Mouse (Mus musculus) liver, embryonic 15.5 days (tissue): ENCODE measurements around the gene Sin3b. TPM values are rescaled to one million over a fixed set of nuclear protein-coding genes. Genes with fewer than 3 reads are reported as not detected.

Experiments used
- ATAC-seq: fragments of 200-750 bp; cut with Nextera tagmentation; 2 replicates; pipeline ENCODE4 v1.8.0; 2017; ENCODE audit warnings: moderate number of reproducible peaks, mild to moderate bottlenecking, moderate library complexity; ENCODE audit not compliant: insufficient read depth
- H3K27ac ChIP-seq: fragments of 300-500 bp; sonication (generic); replicated peaks from 2 replicates; pipeline ENCODE4 v1.5.1; 2015; ENCODE audit warnings: mild to moderate bottlenecking, inconsistent platforms
- H3K27me3 ChIP-seq: fragments of 300-500 bp; sonication (generic); 2 replicates; pipeline ENCODE4 v1.6.1; 2015; ENCODE audit warnings: mild to moderate bottlenecking, inconsistent platforms
- H3K36me3 ChIP-seq: fragments of 300-500 bp; sonication (generic); replicated peaks from 2 replicates; pipeline ENCODE4 v1.6.1; 2015; ENCODE audit warnings: moderate library complexity, mild to moderate bottlenecking, inconsistent platforms
- H3K4me1 ChIP-seq: fragments of 300-500 bp; sonication (generic); replicated peaks from 2 replicates; pipeline ENCODE4 v1.6.1; 2015; ENCODE audit warnings: inconsistent platforms
- H3K4me2 ChIP-seq: fragments of 300-500 bp; sonication (generic); 2 replicates; pipeline ENCODE4 v1.6.1; 2015; ENCODE audit warnings: moderate library complexity, mild to moderate bottlenecking, inconsistent platforms
- H3K4me3 ChIP-seq: fragments of 300-500 bp; sonication (generic); replicated peaks from 2 replicates; pipeline ENCODE4 v1.5.1; 2015; ENCODE audit warnings: mild to moderate bottlenecking, inconsistent platforms
- H3K9ac ChIP-seq: fragments of 300-500 bp; sonication (generic); 2 replicates; pipeline ENCODE4 v1.6.1; 2015; ENCODE audit warnings: moderate library complexity, mild to moderate bottlenecking, inconsistent platforms
- H3K9me3 ChIP-seq: fragments of 300-500 bp; sonication (generic); replicated peaks from 2 replicates; pipeline ENCODE4 v1.6.1; 2016; ENCODE audit warnings: inconsistent platforms
- whole genome bisulfite sequencing: fragments of 180-500 bp; shearing (Covaris S2); methylation state at CpG from one replicate; pipeline ENCODE4 v1.1.7; 2015; ENCODE audit warnings: mixed read lengths; ENCODE audit not compliant: insufficient replicate concordance; 5-methylcytosine and 5-hydroxymethylcytosine counted together
- polyA plus RNA-seq: library from polyadenylated mRNA; unstranded; fragments of >200 nt; fragmentation: Nextera tagmentation; extraction: Ambion mirVana; gene quantifications from 2 replicates; pipeline ENCODE4 v1.2.1, GENCODE M21; 2015

Gene Sin3b
- polyA plus RNA-seq, 1 experiment from 2014 or later = 63.7 TPM

DNA sequence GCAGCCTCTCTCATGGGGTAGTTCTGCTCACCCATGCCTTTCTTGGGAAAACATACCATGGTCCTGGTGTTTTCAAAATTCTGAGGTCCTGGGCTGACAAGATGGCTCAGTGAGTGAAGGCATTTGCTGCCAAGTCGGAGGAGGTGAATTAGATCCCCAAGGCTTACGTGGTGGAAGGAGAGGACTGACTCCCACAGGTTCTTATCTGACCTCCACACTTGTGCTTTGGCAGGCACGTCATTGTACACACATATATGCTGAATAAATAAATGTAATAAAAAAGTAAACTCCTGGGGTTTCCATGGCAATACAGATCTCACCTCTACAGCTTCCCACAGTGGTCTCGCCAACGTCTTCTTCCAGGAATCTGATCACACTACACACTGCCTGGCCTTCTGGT lies 6.5 kb upstream of the Sin3b start:
- no peak for ATAC-seq
- Histone ChIP-seq H3K27me3 (no peaks in the 10 kb centered on the region), H3K9ac (no peak overlapping the region), H3K27ac (no peak overlapping the region), H3K4me3 (no peak overlapping the region), H3K4me1 (no peaks in the 10 kb centered on the region; the same call in 1 of the 2 replicates), H3K9me3 (no peaks in the 10 kb centered on the region), H3K36me3 (no peaks in the 10 kb centered on the region), H3K4me2 (no peak overlapping the region)
- 32% methylated on average over 5 of the region's 5 CpGs for WGBS

DNA sequence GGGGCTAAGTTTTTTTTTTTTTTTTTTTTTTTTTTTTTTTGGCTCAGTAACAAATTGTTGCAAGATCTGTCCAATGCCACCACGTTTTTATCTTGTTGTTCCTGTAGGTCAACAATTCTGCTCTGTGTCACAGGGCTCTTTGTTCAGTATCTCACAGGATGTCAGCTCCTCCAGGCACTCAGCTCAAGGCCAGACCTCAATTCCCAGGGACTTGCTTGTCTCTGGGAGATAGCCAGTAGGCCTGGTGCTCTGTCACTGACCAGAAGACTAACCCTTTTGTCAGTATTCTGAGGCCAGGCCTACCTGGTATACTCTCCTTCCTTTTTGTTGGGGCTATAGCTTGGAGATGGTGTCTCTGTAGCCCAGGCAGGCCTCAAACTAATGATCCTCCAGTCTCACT lies 2.5 kb upstream of the Sin3b start:
- WGBS = 13% methylated on average over 1 of the region's 1 CpGs
- peaks cover 7% of the 10 kb centered on the region for H3K36me3 ChIP-seq
- no peaks in the 10 kb centered on the region for H3K9me3 ChIP-seq
- H3K4me2 ChIP-seq = no peak overlapping the region
- H3K4me1 ChIP-seq = peaks cover 19% of the 10 kb centered on the region
- no peaks in the 10 kb centered on the region for H3K27me3 ChIP-seq
- no peak overlapping the region for H3K27ac ChIP-seq
- ATAC-seq = no peak
- H3K9ac ChIP-seq = no peak overlapping the region
- no peak overlapping the region for H3K4me3 ChIP-seq

DNA sequence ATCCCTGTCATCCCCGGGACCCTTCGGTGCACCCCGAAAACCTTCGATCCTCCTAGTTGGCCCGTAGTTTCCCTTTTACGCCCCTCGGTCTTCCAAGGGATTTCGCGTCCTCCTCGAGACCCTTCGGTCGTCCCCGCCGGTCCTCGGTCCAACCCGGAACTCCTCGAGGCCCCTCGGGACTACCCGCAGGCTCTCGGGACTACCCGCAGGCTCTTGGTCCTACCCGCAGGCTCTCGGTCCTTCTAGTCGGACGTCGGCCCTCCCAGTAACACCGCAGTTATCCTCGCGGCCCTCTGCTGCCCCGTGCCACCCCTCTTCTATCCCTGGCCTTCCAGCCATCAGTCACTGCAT lies 541 bp downstream of the Sin3b start:
- H3K27ac ChIP-seq = no peak overlapping the region
- peaks cover 20% of the 10 kb centered on the region for H3K4me1 ChIP-seq
- under 1% methylated on average over 30 of the region's 30 CpGs for WGBS
- H3K27me3 ChIP-seq = no peaks in the 10 kb centered on the region
- H3K4me3 ChIP-seq = peak overlapping the region; percentile 89
- H3K9ac ChIP-seq = peak overlapping the region; percentile 88
- peak; percentile 43 for ATAC-seq
- peaks cover 38% of the 10 kb centered on the region for H3K36me3 ChIP-seq
- H3K9me3 ChIP-seq = no peaks in the 10 kb centered on the region
- H3K4me2 ChIP-seq = peak overlapping the region; percentile 84

DNA sequence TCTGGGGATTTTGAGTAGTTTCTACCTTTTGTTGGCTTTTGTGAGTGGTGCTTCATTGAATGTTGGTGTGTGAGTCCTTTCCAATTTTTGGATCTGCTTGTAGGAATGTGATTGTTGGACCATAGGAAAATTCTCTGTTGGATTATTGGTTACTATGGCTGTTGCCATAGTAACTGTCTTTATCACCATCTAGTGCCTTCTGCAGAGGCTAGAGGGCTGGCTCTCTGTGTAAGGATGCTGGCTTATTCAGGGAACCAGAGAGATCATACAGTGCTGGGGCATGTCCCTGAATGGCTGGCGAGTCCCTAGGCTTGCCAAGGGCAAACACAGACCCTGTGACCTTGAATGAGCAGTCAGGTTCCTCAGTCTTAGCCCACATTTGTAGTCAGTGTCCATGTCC lies 5.6 kb downstream of the Sin3b start:
- H3K4me2 ChIP-seq = no peak overlapping the region
- no peak overlapping the region for H3K9ac ChIP-seq
- ATAC-seq = no peak
- H3K9me3 ChIP-seq = no peaks in the 10 kb centered on the region
- no peaks in the 10 kb centered on the region for H3K27me3 ChIP-seq
- H3K27ac ChIP-seq = no peak overlapping the region
- WGBS = 55% methylated on average over 1 of the region's 1 CpGs
- H3K4me3 ChIP-seq = no peak overlapping the region
- H3K36me3 ChIP-seq = peaks cover 86% of the 10 kb centered on the region
- H3K4me1 ChIP-seq = peaks cover 18% of the 10 kb centered on the region

DNA sequence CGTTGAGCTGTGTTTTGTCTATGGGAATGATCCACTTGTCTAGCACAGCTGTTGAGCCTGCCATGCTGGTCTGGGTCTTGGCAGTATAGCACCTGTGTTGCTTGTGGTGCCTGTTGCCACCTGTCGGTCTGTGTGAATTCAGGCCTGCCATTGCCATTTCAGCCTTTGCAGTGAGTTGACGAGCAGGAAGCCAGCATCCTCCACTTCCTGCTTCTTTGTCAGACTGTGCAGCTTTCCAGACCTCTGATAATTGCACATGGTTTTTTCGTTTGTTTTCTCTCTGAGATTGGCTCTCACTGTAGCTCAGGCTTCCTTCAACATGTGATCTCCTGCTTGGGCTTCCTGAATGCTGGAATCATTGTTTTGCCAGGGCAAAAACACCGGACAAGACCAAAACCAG lies 11.9 kb downstream of the Sin3b start:
- Histone ChIP-seq H3K4me2 (no peak overlapping the region), H3K27ac (no peak overlapping the region), H3K9ac (no peak overlapping the region), H3K4me1 (no peaks in the 10 kb centered on the region), H3K4me3 (no peak overlapping the region), H3K36me3 (peaks cover 91% of the 10 kb centered on the region), H3K9me3 (no peaks in the 10 kb centered on the region), H3K27me3 (no peaks in the 10 kb centered on the region)
- ATAC-seq = peak; percentile 15; the same call in 1 of the 2 replicates
- 57% methylated on average over 5 of the region's 5 CpGs for WGBS

DNA sequence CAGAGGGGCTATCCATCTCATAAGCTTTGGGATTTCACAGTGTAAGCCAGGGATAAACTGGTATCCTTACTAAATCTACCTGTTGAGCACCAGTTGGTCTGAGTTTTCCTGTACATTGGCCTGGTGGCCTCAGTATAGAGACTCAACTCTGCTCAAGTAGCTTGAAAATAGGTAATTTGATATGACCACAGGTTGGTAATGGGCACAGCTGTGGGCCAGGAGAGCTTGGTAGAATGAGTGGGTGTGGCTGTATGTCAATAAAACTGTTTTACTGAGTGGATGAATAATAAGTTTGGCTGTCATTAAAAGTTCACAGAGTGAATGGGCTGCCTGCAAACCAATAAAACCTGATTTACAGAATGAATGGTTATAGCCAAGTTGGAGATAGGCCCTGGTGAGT lies 13.8 kb downstream of the Sin3b start:
- no peak overlapping the region for H3K27ac ChIP-seq
- H3K9ac ChIP-seq = no peak overlapping the region
- peaks cover 81% of the 10 kb centered on the region for H3K36me3 ChIP-seq
- H3K4me2 ChIP-seq = no peak overlapping the region
- H3K27me3 ChIP-seq = no peaks in the 10 kb centered on the region
- no peak overlapping the region for H3K4me3 ChIP-seq
- H3K9me3 ChIP-seq = no peaks in the 10 kb centered on the region
- no peak for ATAC-seq
- no peaks in the 10 kb centered on the region for H3K4me1 ChIP-seq

DNA sequence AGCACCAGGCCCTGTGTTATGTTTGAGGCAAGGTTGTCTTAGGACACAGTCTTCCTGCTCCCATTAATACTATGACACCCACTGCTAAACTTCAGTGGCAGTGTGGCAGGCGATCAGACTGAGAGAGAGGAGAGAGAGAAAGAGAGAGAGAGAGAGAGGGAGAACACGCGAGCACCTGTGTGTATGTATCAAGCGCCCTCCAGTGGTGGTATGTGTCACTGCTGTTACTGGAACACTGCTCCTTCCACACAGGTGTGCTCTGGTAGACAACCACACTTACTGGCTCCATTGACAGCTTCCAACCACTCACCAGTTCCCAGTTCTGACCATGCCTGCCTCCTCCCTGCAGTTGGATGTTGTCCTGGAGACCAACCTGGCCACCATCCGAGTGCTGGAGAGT lies 23.0 kb downstream of the Sin3b start:
- no peak overlapping the region for H3K4me3 ChIP-seq
- H3K4me2 ChIP-seq = no peak overlapping the region
- no peaks in the 10 kb centered on the region for H3K4me1 ChIP-seq
- H3K9ac ChIP-seq = no peak overlapping the region
- H3K27me3 ChIP-seq = no peaks in the 10 kb centered on the region
- H3K9me3 ChIP-seq = no peaks in the 10 kb centered on the region
- H3K27ac ChIP-seq = no peak overlapping the region
- 33% methylated on average over 5 of the region's 5 CpGs for WGBS
- ATAC-seq = no peak
- peaks cover 74% of the 10 kb centered on the region for H3K36me3 ChIP-seq

DNA sequence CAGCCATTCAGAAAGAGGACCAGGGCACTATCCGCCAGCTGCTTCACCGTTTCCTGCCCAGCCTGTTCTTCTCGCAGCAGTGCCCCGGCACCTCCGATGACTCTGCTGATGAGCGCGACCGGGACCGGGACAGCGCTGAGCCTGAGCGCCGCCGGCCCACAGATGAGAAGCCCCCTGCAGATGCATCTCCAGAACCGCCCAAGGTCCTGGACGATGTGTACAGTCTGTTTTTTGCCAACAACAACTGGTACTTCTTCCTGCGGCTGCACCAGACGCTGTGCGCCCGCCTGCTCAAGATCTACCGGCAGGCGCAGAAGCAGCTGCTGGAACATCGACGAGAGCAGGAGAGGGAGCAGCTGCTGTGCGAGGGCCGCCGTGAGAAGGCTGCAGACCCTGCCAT lies 26.8 kb downstream of the Sin3b start:
- Histone ChIP-seq H3K4me1 (no peaks in the 10 kb centered on the region), H3K27ac (no peak overlapping the region), H3K4me3 (no peak overlapping the region), H3K27me3 (no peaks in the 10 kb centered on the region), H3K36me3 (peaks cover 84% of the 10 kb centered on the region), H3K4me2 (no peak overlapping the region), H3K9me3 (no peaks in the 10 kb centered on the region), H3K9ac (no peak overlapping the region)
- WGBS = 87% methylated on average over 26 of the region's 26 CpGs
- ATAC-seq = no peak

DNA sequence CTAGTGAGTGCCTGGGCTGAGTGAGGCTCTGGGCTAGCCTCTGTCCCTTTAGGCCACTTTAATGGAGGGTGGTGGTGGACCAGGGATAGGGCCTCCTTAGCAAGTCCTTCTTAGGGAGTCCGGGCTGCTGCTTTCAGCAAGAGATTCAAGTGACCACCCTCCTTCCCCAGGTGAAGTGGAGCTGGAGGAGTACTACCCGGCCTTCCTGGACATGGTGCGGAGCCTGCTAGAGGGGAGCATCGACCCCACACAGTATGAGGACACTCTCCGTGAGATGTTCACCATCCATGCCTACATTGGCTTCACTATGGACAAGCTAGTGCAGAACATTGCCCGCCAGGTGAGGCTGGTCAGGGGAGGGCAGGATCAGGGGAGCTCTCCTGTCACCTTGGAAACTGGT lies 27.2 kb downstream of the Sin3b start:
- 82% methylated on average over 6 of the region's 6 CpGs for WGBS
- Histone ChIP-seq H3K4me3 (no peak overlapping the region), H3K4me2 (no peak overlapping the region), H3K27me3 (no peaks in the 10 kb centered on the region), H3K9ac (no peak overlapping the region), H3K36me3 (peaks cover 80% of the 10 kb centered on the region), H3K4me1 (no peaks in the 10 kb centered on the region), H3K9me3 (no peaks in the 10 kb centered on the region), H3K27ac (no peak overlapping the region)
- no peak for ATAC-seq

DNA sequence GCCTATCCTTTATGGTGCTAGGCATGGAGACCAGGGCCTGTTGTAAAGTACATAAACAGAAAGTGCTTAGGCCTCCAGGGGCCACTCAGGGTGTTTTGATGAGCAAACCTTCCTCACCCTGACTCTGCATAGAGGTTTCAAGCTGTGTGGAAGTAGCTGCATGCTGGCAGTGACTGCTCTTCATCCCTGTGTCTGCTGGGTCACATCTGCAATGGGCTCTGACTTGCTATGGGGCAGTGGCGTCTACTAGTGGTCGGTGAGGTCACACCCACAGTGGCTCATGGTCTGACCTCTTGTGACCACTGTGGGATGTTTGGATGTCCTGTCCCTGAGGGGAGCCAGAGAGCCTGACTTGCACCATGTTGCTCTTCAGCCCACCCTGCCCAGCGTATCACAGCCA lies 28.0 kb downstream of the Sin3b start:
- no peaks in the 10 kb centered on the region for H3K4me1 ChIP-seq
- no peak overlapping the region for H3K27ac ChIP-seq
- no peak overlapping the region for H3K4me3 ChIP-seq
- WGBS = 79% methylated on average over 3 of the region's 3 CpGs
- no peak overlapping the region for H3K4me2 ChIP-seq
- H3K9me3 ChIP-seq = no peaks in the 10 kb centered on the region
- H3K27me3 ChIP-seq = no peaks in the 10 kb centered on the region
- peaks cover 86% of the 10 kb centered on the region for H3K36me3 ChIP-seq
- no peak for ATAC-seq
- H3K9ac ChIP-seq = no peak overlapping the region

DNA sequence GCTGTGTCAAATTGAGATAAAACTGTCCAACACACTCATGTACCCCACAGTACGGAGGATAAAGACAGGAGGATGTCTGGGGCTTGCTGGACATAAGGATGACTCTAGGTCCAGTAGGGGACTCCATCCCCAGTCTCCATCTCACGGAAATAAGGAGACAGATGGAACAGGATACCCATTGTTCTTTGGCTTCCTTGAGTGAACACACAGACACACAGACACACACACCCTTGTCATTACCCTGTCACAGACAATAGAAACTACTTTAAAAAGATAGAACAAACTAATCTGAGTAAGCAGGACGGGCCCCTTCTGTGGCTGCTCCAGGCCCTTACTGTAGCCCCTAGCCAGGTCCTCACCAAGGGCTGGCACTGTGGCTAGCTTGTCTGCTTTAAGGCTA lies 29.2 kb downstream of the Sin3b start:
- no peak overlapping the region for H3K9ac ChIP-seq
- H3K27me3 ChIP-seq = no peaks in the 10 kb centered on the region
- no peak for ATAC-seq
- H3K36me3 ChIP-seq = peaks cover 86% of the 10 kb centered on the region
- no peaks in the 10 kb centered on the region for H3K4me1 ChIP-seq
- no peak overlapping the region for H3K27ac ChIP-seq
- no peaks in the 10 kb centered on the region for H3K9me3 ChIP-seq
- WGBS = 66% methylated on average over 3 of the region's 3 CpGs
- no peak overlapping the region for H3K4me3 ChIP-seq
- no peak overlapping the region for H3K4me2 ChIP-seq

DNA sequence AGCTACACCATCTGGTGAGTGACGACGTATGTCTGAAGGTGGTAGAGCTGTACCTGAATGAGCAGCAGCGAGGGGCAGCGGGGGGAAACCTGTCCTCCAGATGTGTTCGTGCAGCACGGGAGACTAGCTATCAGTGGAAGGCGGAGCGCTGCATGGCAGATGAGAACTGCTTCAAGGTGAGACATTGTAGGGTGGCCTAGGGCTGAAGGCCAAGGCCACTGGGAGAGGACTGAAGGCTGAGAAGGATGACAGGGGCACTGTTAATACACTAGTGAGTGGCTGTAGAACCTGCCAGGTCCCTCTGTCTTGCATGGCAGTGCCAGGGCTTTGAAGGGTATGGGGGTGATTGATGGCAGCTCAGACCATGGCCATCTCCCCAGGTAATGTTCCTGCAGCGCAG lies 30.1 kb downstream of the Sin3b start:
- no peaks in the 10 kb centered on the region for H3K4me1 ChIP-seq
- no peaks in the 10 kb centered on the region for H3K9me3 ChIP-seq
- H3K4me2 ChIP-seq = no peak overlapping the region
- no peak for ATAC-seq
- H3K9ac ChIP-seq = no peak overlapping the region
- H3K27me3 ChIP-seq = no peaks in the 10 kb centered on the region
- 87% methylated on average over 9 of the region's 9 CpGs for WGBS
- no peak overlapping the region for H3K27ac ChIP-seq
- H3K4me3 ChIP-seq = no peak overlapping the region
- H3K36me3 ChIP-seq = peaks cover 85% of the 10 kb centered on the region
